Mouse (Mus musculus) splenic B cell, adult 2 months (primary cell): Measurements from ENCODE around the gene Syt12.

Experiments
- DNase-seq: peaks from one replicate; pipeline ENCODE4 v3.0.0-alpha.2; 2011; ENCODE audit warnings: low read depth, low spot score
- H3K27me3 ChIP-seq: 2 replicates; pipeline ENCODE4 v1.6.1; 2012; ENCODE audit warnings: mild to moderate bottlenecking, low read length, moderate library complexity, mixed read lengths; ENCODE audit not compliant: control insufficient read depth, poor library complexity, insufficient read depth, severe bottlenecking
- H3K36me3 ChIP-seq: 2 replicates; pipeline ENCODE4 v1.6.1; 2012; ENCODE audit warnings: mild to moderate bottlenecking, low read length, moderate library complexity, mixed read lengths; ENCODE audit not compliant: control insufficient read depth, poor library complexity, insufficient read depth, severe bottlenecking

Syt12 gene

GRCm38 (mm10) chr19:4422581-4422980 lies 54.7 kb downstream of the Syt12 start:
- no peak for DNase-seq
- Histone ChIP-seq H3K36me3 (no peaks in the 10 kb centered on the region), H3K27me3 (no peaks in the 10 kb centered on the region)

- H3K36me3 ChIP-seq: no peaks in the 10 kb centered on the region
- no peaks in the 10 kb centered on the region for H3K27me3 ChIP-seq
- no peak for DNase-seq
Measured at GRCm38 (mm10) chr19:4420153-4420910, 56.9 kb downstream of the Syt12 start.

- DNase-seq: no peak
- Histone ChIP-seq H3K36me3 (no peaks in the 10 kb centered on the region), H3K27me3 (no peaks in the 10 kb centered on the region)
Measured at GRCm38 (mm10) chr19:4419711-4420110, 57.5 kb downstream of the Syt12 start.

GRCm38 (mm10) chr19:4417713-4418112 lies 59.5 kb downstream of the Syt12 start:
- Histone ChIP-seq H3K36me3 (no peaks in the 10 kb centered on the region), H3K27me3 (no peaks in the 10 kb centered on the region)
- no peak for DNase-seq

GRCm38 (mm10) chr19:4417183-4417582 lies 60.1 kb downstream of the Syt12 start:
- H3K27me3 ChIP-seq: no peaks in the 10 kb centered on the region
- H3K36me3 ChIP-seq: no peaks in the 10 kb centered on the region
- DNase-seq: peak; percentile 86

- no peaks in the 10 kb centered on the region for H3K36me3 ChIP-seq
- no peaks in the 10 kb centered on the region for H3K27me3 ChIP-seq
- DNase-seq: no peak
Measured at GRCm38 (mm10) chr19:4414631-4415030, 62.6 kb downstream of the Syt12 start.

- Histone ChIP-seq H3K36me3 (no peaks in the 10 kb centered on the region), H3K27me3 (no peaks in the 10 kb centered on the region)
- no peak for DNase-seq
Measured at GRCm38 (mm10) chr19:4409062-4409461, 68.2 kb downstream of the Syt12 start.

- H3K27me3 ChIP-seq: no peaks in the 10 kb centered on the region
- H3K36me3 ChIP-seq: no peaks in the 10 kb centered on the region
- DNase-seq: no peak
Measured at GRCm38 (mm10) chr19:4404840-4405239, 72.4 kb downstream of the Syt12 start.

- no peaks in the 10 kb centered on the region for H3K27me3 ChIP-seq
- no peak for DNase-seq
- no peaks in the 10 kb centered on the region for H3K36me3 ChIP-seq
Measured at GRCm38 (mm10) chr19:4398959-4399358, 78.3 kb downstream of the Syt12 start.

- no peaks in the 10 kb centered on the region for H3K36me3 ChIP-seq
- no peak for DNase-seq
Measured at GRCm38 (mm10) chr19:4398630-4398948, 78.7 kb downstream of the Syt12 start.

GRCm38 (mm10) chr19:4397798-4398629 lies 79.2 kb downstream of the Syt12 start, which contains the start of gene Kdm2a:
TSS of gene Kdm2a (minus strand) at chr19:4398285.
- H3K36me3 ChIP-seq: no peaks in the 10 kb centered on the region
- no peaks in the 10 kb centered on the region for H3K27me3 ChIP-seq
- DNase-seq: peak; percentile 57

More at GRCm38 (mm10) chr19:4398630-4398948, 78.7 kb downstream of the Syt12 start:
- H3K27me3 ChIP-seq: no peaks in the 10 kb centered on the region

GRCm38 (mm10) chr19:4396998-4397797 lies 80.0 kb downstream of the Syt12 start:
- H3K36me3 ChIP-seq: no peaks in the 10 kb centered on the region
- peak; percentile 98 for DNase-seq
- H3K27me3 ChIP-seq: no peaks in the 10 kb centered on the region

GRCm38 (mm10) chr19:4396081-4396997 lies 80.9 kb downstream of the Syt12 start:
- peak; percentile 47 for DNase-seq
- Histone ChIP-seq H3K36me3 (no peaks in the 10 kb centered on the region), H3K27me3 (no peaks in the 10 kb centered on the region)
